Mouse (Mus musculus): ENCODE results near the gene Cntn4.

Gene Cntn4

DNA sequence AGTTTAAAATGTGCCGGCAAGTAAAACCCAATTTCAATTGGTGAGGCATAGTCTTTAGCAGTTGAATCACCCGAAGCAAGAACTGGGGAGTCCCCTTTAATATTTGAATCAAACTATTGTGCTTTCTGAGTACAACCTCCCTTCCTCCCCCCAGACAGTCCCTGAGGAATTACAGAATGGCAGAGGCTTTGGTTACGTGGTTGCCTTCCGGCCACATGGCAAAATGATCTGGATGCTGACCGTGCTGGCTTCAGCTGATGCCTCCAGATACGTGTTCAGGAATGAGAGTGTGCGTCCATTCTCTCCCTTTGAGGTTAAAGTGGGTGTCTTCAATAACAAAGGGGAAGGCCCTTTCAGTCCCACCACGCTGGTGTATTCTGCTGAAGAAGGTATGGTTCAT, 998.1 kb downstream of the Cntn4 start:
- no peak for DNase-seq

GRCm38 (mm10) chr6:106701931-106702330, 1024.5 kb downstream of the Cntn4 start:
- DNase-seq = peak; percentile 66

- DNase-seq = peak; percentile 20
These were observed 1028.1 kb downstream of the Cntn4 start for GRCm38 (mm10) chr6:106705506-106706035.

GRCm38 (mm10) chr6:106725642-106726041, 1048.2 kb downstream of the Cntn4 start:
- DNase-seq = no peak

DNA sequence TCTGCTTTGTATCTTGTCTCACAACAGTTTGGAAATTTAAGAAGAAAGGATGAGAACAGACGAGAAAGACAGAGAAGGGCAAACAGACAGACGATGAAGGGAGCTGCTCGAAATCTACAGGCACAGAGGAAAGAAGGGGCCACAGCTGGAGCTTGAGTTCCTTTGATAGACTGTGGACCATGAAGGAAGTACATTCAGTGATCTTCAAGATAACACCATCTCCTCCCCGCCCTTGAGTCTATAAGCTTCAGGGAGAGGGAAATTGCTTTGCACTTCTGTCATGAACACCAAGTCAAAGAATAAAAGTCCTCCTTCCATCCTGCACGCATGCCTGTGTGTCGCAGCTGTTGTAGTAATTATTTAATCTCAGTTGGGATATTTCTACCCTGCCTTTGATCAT, 1048.6 kb downstream of the Cntn4 start:
- no peak for DNase-seq

DNA sequence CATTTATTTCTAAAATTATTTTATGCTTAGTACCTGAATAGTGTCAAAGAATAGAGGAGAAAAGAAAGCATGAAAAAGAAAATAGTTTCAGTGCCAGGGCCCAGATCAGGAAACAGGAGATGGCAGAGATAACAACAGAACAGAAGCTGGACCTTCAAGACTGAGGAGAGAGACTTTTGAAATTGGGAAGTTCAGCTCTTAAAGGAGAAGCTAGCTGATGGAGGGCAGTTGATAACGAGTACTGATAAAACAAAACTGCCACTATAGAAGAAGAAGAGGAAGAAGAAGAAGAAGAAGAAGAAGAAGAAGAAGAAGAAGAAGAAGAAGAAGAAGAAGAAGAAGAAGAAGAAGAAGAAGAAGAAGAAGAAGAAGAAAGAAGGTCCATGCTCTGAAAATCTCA, 1050.2 kb downstream of the Cntn4 start:
- no peak for DNase-seq

DNA sequence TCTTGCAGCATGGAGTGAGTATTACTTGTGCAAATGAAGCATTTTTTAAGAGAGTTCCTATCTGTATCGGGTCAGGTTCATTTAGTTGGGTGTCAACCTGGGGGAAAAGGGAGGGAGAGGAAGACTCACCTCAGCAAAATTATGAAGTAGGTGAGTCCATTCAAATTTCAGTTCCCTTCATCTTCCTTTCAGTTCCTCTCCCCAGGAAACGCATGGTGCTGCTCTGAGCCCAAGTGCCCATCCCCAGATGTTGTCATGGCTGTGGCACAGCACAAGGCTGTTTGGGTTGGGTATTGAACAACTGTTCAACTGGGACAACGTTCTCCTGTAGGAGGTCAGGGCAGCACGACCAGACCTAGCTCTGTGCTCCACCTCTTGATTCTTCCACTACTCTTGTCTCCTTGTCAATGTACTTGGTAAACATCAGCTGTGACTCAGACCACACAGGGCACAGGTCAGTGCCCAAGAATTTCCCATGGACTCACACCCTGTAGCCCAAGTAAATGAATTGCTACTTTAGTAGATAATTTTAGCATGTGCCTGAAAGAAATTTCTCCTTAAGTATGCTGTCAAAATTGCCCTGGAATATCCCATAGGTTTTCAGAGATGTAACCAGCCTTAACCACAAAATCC, 1052.3 kb downstream of the Cntn4 start:
- peak; percentile 61 for DNase-seq

- no peak for DNase-seq
These were observed 1055.1 kb downstream of the Cntn4 start for GRCm38 (mm10) chr6:106732563-106732962.

DNA sequence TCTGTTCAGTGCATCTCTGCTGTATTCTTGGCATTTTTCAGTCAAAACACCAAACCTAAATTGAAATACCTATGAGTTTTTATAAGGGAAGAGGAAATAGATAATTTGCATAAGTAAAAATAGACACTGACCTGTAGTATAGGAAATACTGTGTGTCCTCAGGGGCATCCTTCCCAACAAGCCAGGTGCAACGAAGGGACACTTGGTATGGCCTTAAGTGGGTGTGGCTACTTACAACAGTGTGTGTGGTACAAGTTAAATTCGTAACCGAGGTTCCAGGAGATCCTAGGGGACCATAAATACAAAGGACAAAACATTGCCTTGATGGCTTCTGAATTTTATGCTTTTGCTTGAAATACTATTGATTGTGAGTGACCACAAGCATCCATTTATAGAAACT, 1060.8 kb downstream of the Cntn4 start:
- no peak for DNase-seq

- no peak for DNase-seq
These were observed 1062.9 kb downstream of the Cntn4 start for GRCm38 (mm10) chr6:106740244-106740825.

- no peak for DNase-seq
These were observed 1066.2 kb downstream of the Cntn4 start for GRCm38 (mm10) chr6:106743556-106744233.

- no peak for DNase-seq
These were observed 1068.4 kb downstream of the Cntn4 start for GRCm38 (mm10) chr6:106745673-106746394.

DNA sequence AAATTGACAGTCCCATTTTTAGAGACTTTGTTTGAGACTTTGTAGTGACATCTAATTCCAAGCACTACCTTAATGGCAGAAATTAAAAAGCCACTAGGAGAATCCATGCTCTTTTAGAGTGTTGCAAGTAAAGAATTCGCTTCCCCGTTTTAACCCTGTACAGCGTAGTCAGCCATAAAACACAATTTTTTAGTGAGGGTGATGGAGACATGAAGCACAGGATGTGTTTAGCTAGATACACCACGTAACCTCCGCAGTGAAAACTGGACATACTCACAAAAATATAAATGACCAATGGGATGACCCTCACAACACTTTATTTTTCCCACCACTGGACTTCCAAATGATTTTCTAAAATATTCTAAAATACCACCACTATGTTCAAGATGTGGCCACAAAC, 1069.8 kb downstream of the Cntn4 start:
- DNase-seq = no peak

- no peak for DNase-seq
These were observed 1070.3 kb downstream of the Cntn4 start for GRCm38 (mm10) chr6:106747804-106748203.

Data from kidney, adult 11 months (tissue).